Mouse (Mus musculus) intestine, embryonic 14.5 days (tissue): ENCODE measurements around the gene Gm10715. TPM values are rescaled to one million over a fixed set of nuclear protein-coding genes. Genes with fewer than 3 reads are reported as not detected.
"Not testable (repeated sequence)": the region's sequence is repeated elsewhere in the genome, so short reads cannot be mapped to it uniquely, and the experiment has no call there.

Experiments
- ATAC-seq: fragments of 200-750 bp; cut with Nextera tagmentation; replicated peaks from 2 replicates; pipeline ENCODE4 v1.8.0; 2017; ENCODE audit warnings: low read depth, moderate number of reproducible peaks, moderate TSS enrichment, moderate library complexity; ENCODE audit not compliant: low FRiP score, low TSS enrichment
- DNase-seq: peaks from one replicate; pipeline ENCODE4 v3.0.0-alpha.2; 2018; ENCODE audit warnings: low spot score
- H3K27ac ChIP-seq: fragments of 300-500 bp; sonication (generic); 2 replicates; pipeline ENCODE4 v1.5.1; 2014; ENCODE audit warnings: low read depth, mild to moderate bottlenecking, control low read depth
- H3K27me3 ChIP-seq: fragments of 300-500 bp; sonication (generic); replicated peaks from 2 replicates; pipeline ENCODE4 v1.6.1; 2014; ENCODE audit warnings: low read length, control low read depth; ENCODE audit not compliant: control insufficient read depth, insufficient read depth
- H3K36me3 ChIP-seq: fragments of 300-500 bp; sonication (generic); 2 replicates; pipeline ENCODE4 v1.6.1; 2014; ENCODE audit warnings: low read length, control low read depth; ENCODE audit not compliant: control insufficient read depth, insufficient read depth
- H3K4me1 ChIP-seq: fragments of 300-500 bp; sonication (generic); replicated peaks from 2 replicates; pipeline ENCODE4 v1.6.1; 2014; ENCODE audit warnings: low read length, control low read depth, mixed read lengths; ENCODE audit not compliant: control insufficient read depth, insufficient read depth
- H3K4me2 ChIP-seq: fragments of 300-500 bp; sonication (generic); 2 replicates; pipeline ENCODE4 v1.6.1; 2014; ENCODE audit warnings: low read length
- H3K4me3 ChIP-seq: fragments of 300-500 bp; sonication (generic); 2 replicates; pipeline ENCODE4 v1.5.1; 2014; ENCODE audit warnings: low read depth, low read length, control low read depth, mixed read lengths
- H3K9ac ChIP-seq: fragments of 300-500 bp; sonication (generic); 2 replicates; pipeline ENCODE4 v1.6.1; 2014; ENCODE audit warnings: mild to moderate bottlenecking, low read length
- H3K9me3 ChIP-seq: fragments of 300-500 bp; sonication (generic); 2 replicates; pipeline ENCODE4 v1.6.1; 2016; ENCODE audit warnings: low read length, control low read depth; ENCODE audit not compliant: control insufficient read depth
- WGBS: fragments of 180-500 bp; shearing (Covaris S2); extraction: QIAGEN DNeasy Blood & Tissue Kit; methylation state at CpG from one replicate; pipeline ENCODE4 v1.1.7; 2014; 5-methylcytosine and 5-hydroxymethylcytosine counted together
- polyA plus RNA-seq: library from polyadenylated mRNA; unstranded; fragments of >200 nt; fragmentation: Nextera tagmentation; extraction: Ambion mirVana; gene quantifications from 2 replicates; pipeline ENCODE4 v1.2.1, GENCODE M21; 2014

Gm10715 gene
- polyA plus RNA-seq, 1 experiment from 2014 or later = not detected

DNA sequence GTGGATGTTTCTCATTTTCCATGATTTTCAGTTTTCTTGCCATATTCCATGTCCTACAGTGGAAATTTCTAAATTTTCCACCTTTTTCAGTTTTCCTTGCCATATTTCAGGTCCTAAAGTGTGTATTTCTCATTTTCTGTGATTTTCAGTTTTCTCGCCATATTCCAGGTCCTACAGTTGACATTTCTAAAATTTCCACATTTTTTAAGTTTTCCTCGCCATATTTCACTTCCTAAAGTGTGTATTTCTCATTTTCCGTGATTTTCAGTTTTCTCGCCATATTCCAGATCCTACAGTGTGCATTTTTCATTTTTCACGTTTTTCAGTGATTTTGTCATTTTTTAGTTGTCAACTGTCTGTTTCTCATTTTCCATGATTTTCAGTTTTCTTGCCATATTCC is 27.3 kb upstream of the Gm10715 start:
- H3K9ac ChIP-seq, H3K27me3 ChIP-seq, H3K4me1 ChIP-seq, H3K4me2 ChIP-seq, H3K27ac ChIP-seq, DNase-seq, H3K36me3 ChIP-seq, H3K4me3 ChIP-seq, ATAC-seq, H3K9me3 ChIP-seq: not testable (repeated sequence)
- no CpG with 5 or more reads among the region's 5 CpGs for WGBS

DNA sequence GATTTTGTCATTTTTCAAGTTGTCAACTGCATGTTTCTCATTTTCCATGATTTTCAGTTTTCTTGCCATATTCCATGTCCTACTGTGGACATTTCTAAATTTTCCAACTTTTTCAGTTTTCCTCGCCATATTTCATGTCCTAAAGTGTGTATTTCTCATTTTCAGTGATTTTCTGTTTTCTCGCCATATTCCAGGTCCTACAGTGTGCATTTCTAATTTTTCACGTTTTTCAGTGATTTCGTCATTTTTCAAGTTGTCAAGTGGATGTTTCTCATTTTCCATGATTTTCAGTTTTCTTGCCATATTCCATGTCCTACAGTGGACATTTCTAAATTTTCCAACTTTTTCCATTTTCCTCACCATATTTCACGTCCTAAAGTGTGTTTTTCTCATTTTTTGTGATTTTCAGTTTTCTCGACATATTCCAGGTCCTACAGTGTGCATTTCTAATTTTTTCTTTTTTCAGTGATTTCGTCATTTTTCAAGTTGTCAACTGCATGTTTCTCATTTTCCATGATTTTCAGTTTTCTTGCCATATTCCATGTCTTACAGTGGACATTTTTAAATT is 24.5 kb upstream of the Gm10715 start:
- H3K4me1 ChIP-seq, H3K27me3 ChIP-seq, ATAC-seq, H3K4me2 ChIP-seq, DNase-seq, H3K27ac ChIP-seq, H3K36me3 ChIP-seq, H3K9me3 ChIP-seq, H3K9ac ChIP-seq, H3K4me3 ChIP-seq: not testable (repeated sequence)
- 75% methylated on average over 2 of the region's 7 CpGs for WGBS

DNA sequence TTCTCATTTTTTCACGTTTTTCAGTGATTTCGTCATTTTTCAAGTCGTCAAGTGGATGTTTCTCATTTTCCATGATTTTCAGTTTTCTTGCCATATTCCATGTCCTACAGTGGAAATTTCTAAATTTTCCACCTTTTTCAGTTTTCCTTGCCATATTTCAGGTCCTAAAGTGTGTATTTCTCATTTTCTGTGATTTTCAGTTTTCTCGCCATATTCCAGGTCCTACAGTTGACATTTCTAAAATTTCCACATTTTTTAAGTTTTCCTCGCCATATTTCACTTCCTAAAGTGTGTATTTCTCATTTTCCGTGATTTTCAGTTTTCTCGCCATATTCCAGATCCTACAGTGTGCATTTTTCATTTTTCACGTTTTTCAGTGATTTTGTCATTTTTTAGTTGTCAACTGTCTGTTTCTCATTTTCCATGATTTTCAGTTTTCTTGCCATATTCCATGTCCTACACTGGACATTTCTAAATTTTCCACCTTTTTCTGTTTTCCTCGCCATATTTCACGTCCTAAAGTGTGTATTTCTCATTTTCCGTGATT is 23.9 kb upstream of the Gm10715 start, which contains the start of gene Gm10721:
Gene Gm10721 (plus strand): TSS at position 408 of the 547 bp plus-strand sequence.
- peak; percentile 65; the same call in 1 of the 2 replicates for ATAC-seq
- not testable (repeated sequence) for H3K27me3 ChIP-seq, H3K36me3 ChIP-seq, H3K4me3 ChIP-seq, H3K9ac ChIP-seq, H3K4me2 ChIP-seq, DNase-seq, H3K27ac ChIP-seq, H3K9me3 ChIP-seq, H3K4me1 ChIP-seq
- no CpG with 5 or more reads among the region's 11 CpGs for WGBS

DNA sequence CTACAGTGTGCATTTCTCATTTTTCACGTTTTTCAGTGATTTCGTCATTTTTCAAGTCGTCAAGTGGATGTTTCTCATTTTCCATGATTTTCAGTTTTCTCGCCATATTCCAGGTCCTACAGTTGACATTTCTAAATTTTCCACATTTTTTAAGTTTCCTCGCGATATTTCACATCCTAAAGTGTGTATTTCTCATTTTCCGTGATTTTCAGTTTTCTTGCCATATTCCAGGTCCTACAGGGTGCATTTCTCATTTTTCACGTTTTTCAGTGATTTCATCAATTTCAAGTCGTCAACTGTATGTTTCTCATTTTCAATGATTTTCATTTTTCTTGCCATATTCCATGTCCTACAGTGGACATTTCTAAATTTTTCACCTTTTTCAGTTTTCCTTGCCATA is 21.3 kb upstream of the Gm10715 start, which contains the start of gene Gm10720:
Gene Gm10720 (plus strand): TSS at position 301 of the 400 bp plus-strand sequence.
- not testable (repeated sequence) for H3K27me3 ChIP-seq
- 59% methylated on average over 4 of the region's 9 CpGs for WGBS

DNA sequence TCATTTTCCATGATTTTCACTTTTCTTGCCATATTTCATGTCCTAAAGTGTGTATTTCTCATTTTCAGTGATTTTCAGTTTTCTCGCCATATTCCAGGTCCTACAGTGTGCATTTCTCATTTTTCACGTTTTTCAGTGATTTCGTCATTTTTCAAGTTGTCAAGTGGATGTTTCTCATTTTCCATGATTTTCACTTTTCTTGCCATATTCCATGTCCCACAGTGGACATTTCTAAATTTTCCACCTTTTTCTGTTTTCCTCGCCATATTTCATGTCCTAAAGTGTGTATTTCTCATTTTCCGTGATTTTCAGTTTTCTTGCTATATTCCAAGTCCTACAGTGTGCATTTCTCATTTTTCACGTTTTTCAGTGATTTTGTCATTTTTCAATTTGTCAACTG is 20.8 kb upstream of the Gm10715 start:
- H3K27ac ChIP-seq, H3K4me1 ChIP-seq, H3K27me3 ChIP-seq, DNase-seq, ATAC-seq, H3K36me3 ChIP-seq, H3K4me2 ChIP-seq, H3K9me3 ChIP-seq, H3K9ac ChIP-seq, H3K4me3 ChIP-seq: not testable (repeated sequence)
- 74% methylated on average over 4 of the region's 6 CpGs for WGBS

More for the DNA sequence above, 21.3 kb upstream of the Gm10715 start, which contains the start of gene Gm10720:
- H3K4me3 ChIP-seq, ATAC-seq, H3K27ac ChIP-seq, H3K4me1 ChIP-seq, H3K4me2 ChIP-seq, H3K9ac ChIP-seq, H3K9me3 ChIP-seq, H3K36me3 ChIP-seq, DNase-seq: not testable (repeated sequence)

DNA sequence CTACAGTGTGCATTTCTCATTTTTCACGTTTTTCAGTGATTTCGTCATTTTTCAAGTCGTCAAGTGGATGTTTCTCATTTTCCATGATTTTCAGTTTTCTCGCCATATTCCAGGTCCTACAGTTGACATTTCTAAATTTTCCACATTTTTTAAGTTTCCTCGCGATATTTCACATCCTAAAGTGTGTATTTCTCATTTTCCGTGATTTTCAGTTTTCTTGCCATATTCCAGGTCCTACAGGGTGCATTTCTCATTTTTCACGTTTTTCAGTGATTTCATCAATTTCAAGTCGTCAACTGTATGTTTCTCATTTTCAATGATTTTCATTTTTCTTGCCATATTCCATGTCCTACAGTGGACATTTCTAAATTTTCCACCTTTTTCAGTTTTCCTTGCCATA is 19.6 kb upstream of the Gm10715 start, which contains the start of gene Gm10719:
Gene Gm10719 (plus strand): TSS at position 301 of the 400 bp plus-strand sequence.
- H3K4me3 ChIP-seq, H3K4me1 ChIP-seq, H3K9me3 ChIP-seq, H3K9ac ChIP-seq, H3K4me2 ChIP-seq, ATAC-seq, H3K27me3 ChIP-seq, H3K27ac ChIP-seq, H3K36me3 ChIP-seq, DNase-seq: not testable (repeated sequence)
- WGBS = no CpG with 5 or more reads among the region's 9 CpGs

DNA sequence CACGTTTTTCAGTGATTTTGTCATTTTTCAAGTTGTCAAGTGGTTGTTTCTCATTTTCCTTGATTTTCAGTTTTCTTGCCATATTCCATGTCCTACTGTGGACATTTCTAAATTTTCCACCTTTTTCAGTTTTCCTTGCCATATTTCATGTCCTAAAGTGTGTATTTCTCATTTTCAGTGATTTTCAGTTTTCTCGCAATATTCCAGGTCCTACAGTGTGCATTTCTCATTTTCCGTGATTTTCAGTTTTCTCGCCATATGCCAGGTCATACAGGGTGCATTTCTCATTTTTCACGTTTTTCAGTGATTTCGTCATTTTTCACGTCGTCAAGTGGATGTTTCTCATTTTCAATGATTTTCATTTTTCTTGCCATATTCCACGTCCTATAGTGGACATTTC is 17.7 kb upstream of the Gm10715 start:
- ATAC-seq, H3K4me2 ChIP-seq: not testable (repeated sequence)
- 70% methylated on average over 9 of the region's 9 CpGs for WGBS

DNA sequence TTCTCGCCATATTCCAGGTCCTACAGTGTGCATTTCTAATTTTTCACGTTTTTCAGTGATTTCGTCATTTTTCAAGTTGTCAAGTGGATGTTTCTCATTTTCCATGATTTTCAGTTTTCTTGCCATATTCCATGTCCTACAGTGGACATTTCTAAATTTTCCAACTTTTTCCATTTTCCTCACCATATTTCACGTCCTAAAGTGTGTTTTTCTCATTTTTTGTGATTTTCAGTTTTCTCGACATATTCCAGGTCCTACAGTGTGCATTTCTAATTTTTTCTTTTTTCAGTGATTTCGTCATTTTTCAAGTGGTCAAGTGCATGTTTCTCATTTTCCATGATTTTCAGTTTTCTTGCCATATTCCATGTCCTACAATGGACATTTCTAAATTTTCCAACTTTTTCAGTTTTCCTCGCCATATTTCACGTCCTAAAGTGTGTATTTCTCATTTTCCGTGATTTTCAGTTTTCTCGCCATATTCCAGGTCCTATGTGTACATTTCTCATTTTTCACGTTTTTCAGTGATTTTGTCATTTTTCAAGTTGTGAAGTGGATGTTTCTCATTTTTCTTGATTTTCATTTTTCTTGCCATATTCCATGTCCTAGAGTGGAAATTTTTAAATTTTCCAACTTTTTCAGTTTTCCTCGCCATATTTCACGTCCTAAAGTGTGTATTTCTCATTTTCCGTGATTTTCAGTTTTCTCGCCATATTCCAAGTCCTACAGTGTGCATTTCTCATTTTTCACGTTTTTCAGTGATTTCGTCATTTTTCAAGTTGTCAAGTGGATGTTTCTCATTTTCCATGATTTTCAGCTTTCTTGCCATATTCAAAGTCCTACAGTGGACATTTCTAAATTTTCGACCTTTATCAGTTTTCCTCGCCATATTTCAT is 16.6 kb upstream of the Gm10715 start:
- H3K4me3 ChIP-seq, H3K9me3 ChIP-seq, H3K36me3 ChIP-seq, H3K27ac ChIP-seq, H3K4me2 ChIP-seq, H3K4me1 ChIP-seq, DNase-seq, H3K27me3 ChIP-seq, H3K9ac ChIP-seq: not testable (repeated sequence)
- 0 out of 2 replicates have a peak, but pooled peaks have one; percentile 65 for ATAC-seq
- 80% methylated on average over 11 of the region's 19 CpGs for WGBS

More for the DNA sequence above, 17.7 kb upstream of the Gm10715 start:
- H3K4me1 ChIP-seq, H3K4me3 ChIP-seq, H3K27ac ChIP-seq, H3K9me3 ChIP-seq, H3K36me3 ChIP-seq, H3K9ac ChIP-seq, H3K27me3 ChIP-seq, DNase-seq: not testable (repeated sequence)
